Mouse (Mus musculus) erythroblast, embryonic 14.5 days (primary cell): ENCODE measurements around the gene Rbms3.

Experiments used
- GATA1 ChIP-seq: IDR thresholded peaks from 2 replicates; pipeline ENCODE4 v1.6.1; 2012; ENCODE audit warnings: low read length, inconsistent platforms, mixed read lengths
- TAL1 ChIP-seq: IDR thresholded peaks from 3 replicates; pipeline ENCODE4 v1.6.1; 2012; ENCODE audit warnings: low read length, inconsistent platforms, mixed read lengths

DNA sequence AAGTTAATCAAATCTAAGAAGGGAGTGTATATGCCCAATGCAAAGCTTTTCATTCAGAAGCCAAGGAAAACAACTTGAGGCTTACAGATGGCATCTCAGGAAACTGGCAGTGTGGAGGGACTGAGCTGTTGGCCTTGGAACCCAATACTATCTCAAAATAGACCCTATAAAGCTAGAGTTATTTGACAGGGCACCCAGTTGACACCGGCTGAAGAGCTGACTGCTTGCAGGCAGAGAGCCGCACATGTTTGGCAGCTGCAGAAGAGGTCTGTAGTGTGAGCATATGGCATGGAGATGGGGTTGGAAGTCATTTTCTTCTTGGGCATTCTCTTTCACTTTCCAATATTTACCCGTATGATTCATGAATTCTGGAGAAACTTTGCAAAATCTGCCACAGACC, 616.3 kb downstream of the Rbms3 start:
- TF ChIP-seq GATA1 (no peak), TAL1 (no peak)
